Mouse (Mus musculus) heart, embryonic 12.5 days (tissue): ENCODE data around the gene Ltc4s. TPM values are rescaled to one million over a fixed set of nuclear protein-coding genes. Genes with fewer than 3 reads are reported as not detected.

Experiments
- ATAC-seq: fragments of 200-750 bp; cut with Nextera tagmentation; 2 replicates; pipeline ENCODE4 v1.8.0; 2017; ENCODE audit warnings: moderate TSS enrichment, moderate library complexity; ENCODE audit not compliant: insufficient number of reproducible peaks, low FRiP score
- H3K27ac ChIP-seq: fragments of 300-500 bp; sonication (generic); 2 replicates; pipeline ENCODE4 v1.5.1; 2016; ENCODE audit warnings: mild to moderate bottlenecking, moderate library complexity; ENCODE audit not compliant: poor library complexity, severe bottlenecking
- H3K27me3 ChIP-seq: fragments of 300-500 bp; sonication (generic); replicated peaks from 2 replicates; pipeline ENCODE4 v1.6.1; 2016; ENCODE audit warnings: mild to moderate bottlenecking, moderate library complexity
- H3K36me3 ChIP-seq: fragments of 300-500 bp; sonication (generic); 2 replicates; pipeline ENCODE4 v1.6.1; 2016; ENCODE audit warnings: mild to moderate bottlenecking, moderate library complexity
- H3K4me1 ChIP-seq: fragments of 300-500 bp; sonication (generic); replicated peaks from 2 replicates; pipeline ENCODE4 v1.6.1; 2016; ENCODE audit warnings: mild to moderate bottlenecking
- H3K4me2 ChIP-seq: fragments of 300-500 bp; sonication (generic); 2 replicates; pipeline ENCODE4 v1.6.1; 2016; ENCODE audit warnings: mild to moderate bottlenecking, moderate library complexity
- H3K4me3 ChIP-seq: fragments of 300-500 bp; sonication (generic); 2 replicates; pipeline ENCODE4 v1.5.1; 2016; ENCODE audit warnings: mild to moderate bottlenecking
- H3K9ac ChIP-seq: fragments of 300-500 bp; sonication (generic); 2 replicates; pipeline ENCODE4 v1.6.1; 2016; ENCODE audit warnings: mild to moderate bottlenecking, moderate library complexity
- H3K9me3 ChIP-seq: fragments of 300-500 bp; sonication (generic); replicated peaks from 2 replicates; pipeline ENCODE4 v1.6.1; 2016; ENCODE audit warnings: mild to moderate bottlenecking, moderate library complexity
- WGBS: fragments of 180-500 bp; shearing (Covaris S2); methylation state at CpG from one replicate; pipeline ENCODE4 v1.1.7; 2016; 5-methylcytosine and 5-hydroxymethylcytosine counted together
- polyA plus RNA-seq: library from polyadenylated mRNA; unstranded; fragments of >200 nt; fragmentation: Nextera tagmentation; extraction: Ambion mirVana; gene quantifications from 2 replicates; pipeline ENCODE4 v1.2.1, GENCODE M21; 2016

Gene Ltc4s
- polyA plus RNA-seq, 1 experiment from 2014 or later: 0.70 TPM

GRCm38 (mm10) chr11:50223783-50224662 lies 14.4 kb downstream of the Ltc4s start:
- peak overlapping the region; percentile 75 for H3K27ac ChIP-seq
- H3K9me3 ChIP-seq: no peaks in the 10 kb centered on the region
- H3K27me3 ChIP-seq: peaks cover 5% of the 10 kb centered on the region; the same call in 1 of the 2 replicates
- peak overlapping the region; percentile 94 for H3K4me2 ChIP-seq
- H3K4me3 ChIP-seq: peak overlapping the region; percentile 95
- no peak for ATAC-seq
- 9% methylated on average over 17 of the region's 17 CpGs for WGBS
- peaks cover 3% of the 10 kb centered on the region; the same call in 1 of the 2 replicates for H3K36me3 ChIP-seq
- H3K4me1 ChIP-seq: peaks cover 24% of the 10 kb centered on the region
- peak overlapping the region; percentile 98 for H3K9ac ChIP-seq

GRCm38 (mm10) chr11:50222559-50223276 lies 15.7 kb downstream of the Ltc4s start:
- no peaks in the 10 kb centered on the region; the same call in 1 of the 2 replicates for H3K27me3 ChIP-seq
- 59% methylated on average over 7 of the region's 7 CpGs for WGBS
- H3K27ac ChIP-seq: no peak overlapping the region
- no peaks in the 10 kb centered on the region for H3K9me3 ChIP-seq
- ATAC-seq: no peak
- no peak overlapping the region for H3K4me3 ChIP-seq
- H3K4me2 ChIP-seq: no peak overlapping the region
- H3K4me1 ChIP-seq: peaks cover 26% of the 10 kb centered on the region
- H3K9ac ChIP-seq: no peak overlapping the region
- no peaks in the 10 kb centered on the region for H3K36me3 ChIP-seq

GRCm38 (mm10) chr11:50219833-50220232 lies 18.6 kb downstream of the Ltc4s start:
- Histone ChIP-seq H3K4me1 (peaks cover 25% of the 10 kb centered on the region), H3K36me3 (no peaks in the 10 kb centered on the region), H3K4me3 (no peak overlapping the region), H3K9ac (no peak overlapping the region), H3K27me3 (no peaks in the 10 kb centered on the region), H3K9me3 (no peaks in the 10 kb centered on the region), H3K4me2 (no peak overlapping the region), H3K27ac (no peak overlapping the region)
- WGBS: 60% methylated on average over 2 of the region's 2 CpGs
- ATAC-seq: no peak

DNA sequence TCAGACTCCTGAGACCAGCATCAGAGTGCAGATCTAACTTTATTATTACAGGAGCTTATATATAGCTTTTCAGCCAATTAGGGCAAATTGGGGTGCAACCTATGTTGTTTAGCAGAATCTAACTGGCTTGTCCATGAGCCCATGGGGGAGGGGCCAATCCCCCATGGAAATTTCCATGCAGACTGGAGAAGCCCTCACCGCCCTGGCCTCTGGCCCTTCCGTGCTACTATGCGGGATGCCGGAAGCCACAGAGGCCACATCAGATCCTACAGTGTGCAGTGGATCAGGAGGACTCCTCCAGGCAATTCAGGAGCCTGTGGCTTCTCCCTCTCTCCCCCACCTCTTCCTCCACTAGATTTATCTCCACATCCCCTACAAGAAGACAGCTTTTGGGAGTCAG lies 20.6 kb downstream of the Ltc4s start:
- Histone ChIP-seq H3K27me3 (no peaks in the 10 kb centered on the region), H3K27ac (no peak overlapping the region), H3K4me1 (peaks cover 29% of the 10 kb centered on the region), H3K4me2 (no peak overlapping the region), H3K36me3 (no peaks in the 10 kb centered on the region), H3K4me3 (no peak overlapping the region), H3K9me3 (no peaks in the 10 kb centered on the region), H3K9ac (no peak overlapping the region)
- 64% methylated on average over 4 of the region's 4 CpGs for WGBS
- ATAC-seq: no peak

DNA sequence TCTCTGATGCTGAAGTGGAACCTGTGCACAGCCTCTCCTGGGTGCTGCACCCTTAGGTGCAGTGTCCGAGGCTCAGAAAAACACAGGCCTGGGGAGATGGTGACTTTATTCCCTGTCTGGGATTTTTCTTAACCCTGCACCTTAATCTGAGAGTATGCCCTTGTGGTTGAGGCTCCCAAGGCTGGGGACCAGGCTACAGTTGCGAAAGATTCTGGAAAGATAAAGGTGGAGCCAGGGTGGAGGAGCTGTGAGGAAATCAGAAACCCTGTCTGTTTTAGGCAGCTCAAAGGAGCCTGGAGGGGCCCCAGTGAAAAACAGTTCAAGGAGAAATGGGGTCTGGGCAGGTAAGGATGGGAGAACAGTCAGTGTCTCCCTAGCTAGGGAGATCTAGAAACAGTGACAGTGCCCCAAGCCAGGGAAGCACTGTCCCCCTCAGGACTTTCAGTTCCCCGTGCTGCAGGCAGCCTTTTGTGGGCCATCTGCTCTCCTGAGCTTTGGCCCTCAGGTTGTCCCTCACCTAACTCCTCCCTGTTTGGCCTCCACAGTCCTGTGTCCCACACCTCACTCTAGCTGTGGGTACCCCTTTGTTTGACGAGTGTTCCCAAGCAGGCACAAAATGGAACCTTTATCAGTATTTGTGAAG lies 21.6 kb downstream of the Ltc4s start:
- Histone ChIP-seq H3K9ac (no peak overlapping the region), H3K27ac (no peak overlapping the region), H3K36me3 (no peaks in the 10 kb centered on the region), H3K9me3 (no peaks in the 10 kb centered on the region), H3K4me3 (no peak overlapping the region), H3K4me1 (peaks cover 35% of the 10 kb centered on the region), H3K4me2 (no peak overlapping the region), H3K27me3 (no peaks in the 10 kb centered on the region)
- ATAC-seq: no peak
- WGBS: 68% methylated on average over 4 of the region's 4 CpGs

GRCm38 (mm10) chr11:50215633-50216032 lies 22.8 kb downstream of the Ltc4s start:
- Histone ChIP-seq H3K4me2 (peak overlapping the region; percentile 31), H3K4me1 (peaks cover 43% of the 10 kb centered on the region), H3K9ac (no peak overlapping the region), H3K9me3 (no peaks in the 10 kb centered on the region), H3K36me3 (no peaks in the 10 kb centered on the region), H3K27ac (no peak overlapping the region), H3K27me3 (no peaks in the 10 kb centered on the region), H3K4me3 (no peak overlapping the region)
- ATAC-seq: no peak
- WGBS: 13% methylated on average over 9 of the region's 9 CpGs

DNA sequence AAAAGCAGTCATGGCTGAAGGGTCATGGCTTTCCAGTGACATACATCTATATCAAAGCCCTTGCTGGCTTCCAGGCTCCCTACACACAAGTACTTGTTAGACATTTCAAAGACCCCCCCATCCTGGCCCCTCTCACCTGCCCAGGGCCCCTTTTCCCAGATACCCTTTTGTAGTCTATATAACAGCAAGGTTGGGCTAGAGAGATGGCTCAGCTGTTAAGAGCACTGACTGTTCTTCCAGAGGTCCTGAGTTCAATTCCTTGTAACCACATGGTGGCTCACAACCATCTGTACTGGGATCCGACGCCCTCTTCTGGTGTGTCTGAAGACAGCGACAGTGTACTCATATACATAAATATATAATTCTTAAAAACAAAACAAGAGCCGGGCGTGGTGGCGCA lies 23.8 kb downstream of the Ltc4s start:
- Histone ChIP-seq H3K36me3 (no peaks in the 10 kb centered on the region), H3K4me2 (no peak overlapping the region), H3K9me3 (no peaks in the 10 kb centered on the region), H3K27ac (no peak overlapping the region), H3K9ac (no peak overlapping the region), H3K4me1 (peaks cover 43% of the 10 kb centered on the region), H3K27me3 (no peaks in the 10 kb centered on the region), H3K4me3 (no peak overlapping the region)
- no peak for ATAC-seq
- WGBS: 85% methylated on average over 6 of the region's 6 CpGs

- H3K27ac ChIP-seq: peak overlapping the region; percentile 83
- peaks cover 52% of the 10 kb centered on the region for H3K4me1 ChIP-seq
- 32% methylated on average over 11 of the region's 11 CpGs for WGBS
- peak overlapping the region; percentile 43 for H3K4me2 ChIP-seq
- H3K9ac ChIP-seq: peak overlapping the region; percentile 43; the same call in 1 of the 2 replicates
- no peaks in the 10 kb centered on the region for H3K9me3 ChIP-seq
- 0 out of 2 replicates have a peak overlapping the region, but pooled peaks have one; percentile 3 for H3K4me3 ChIP-seq
- H3K27me3 ChIP-seq: no peaks in the 10 kb centered on the region
- peaks cover 6% of the 10 kb centered on the region for H3K36me3 ChIP-seq
- ATAC-seq: peak; percentile 44
Measured at GRCm38 (mm10) chr11:50212848-50213758, 25.3 kb downstream of the Ltc4s start.

- Histone ChIP-seq H3K9ac (peak overlapping the region; percentile 43; the same call in 1 of the 2 replicates), H3K27ac (peak overlapping the region; percentile 83), H3K4me2 (peak overlapping the region; percentile 43), H3K36me3 (peaks cover 15% of the 10 kb centered on the region), H3K4me3 (no peak overlapping the region), H3K9me3 (no peaks in the 10 kb centered on the region), H3K27me3 (no peaks in the 10 kb centered on the region), H3K4me1 (peaks cover 51% of the 10 kb centered on the region)
- no peak for ATAC-seq
- 73% methylated on average over 3 of the region's 3 CpGs for WGBS
Measured at GRCm38 (mm10) chr11:50212060-50212739, 26.2 kb downstream of the Ltc4s start.
